Mouse (Mus musculus): Measurements from ENCODE around the gene Ppp1cb. TPM values are rescaled to one million over a fixed set of nuclear protein-coding genes. Genes with fewer than 3 reads are reported as not detected.

Ppp1cb gene
- total RNA-seq, 1 experiment from 2014 or later, result 251 TPM

Other genes with a start within 250 kb of the Ppp1cb start
- not detected in 2 replicates for gene Plb1, start 226.1 kb upstream of the Ppp1cb start, total RNA-seq (2017)
- 1.7 and 2.1 TPM in 2 replicates for gene Yes1, start 152.3 kb downstream of the Ppp1cb start, total RNA-seq (2017)

Data from common myeloid progenitor, adult 5-6 weeks (primary cell).